Mouse (Mus musculus): ENCODE results near the gene Dleu7. TPM values are rescaled to one million over a fixed set of nuclear protein-coding genes. Genes with fewer than 3 reads are reported as not detected.

The Dleu7 gene
- total and polyA plus RNA-seq, 2 experiments: 0.05 TPM; not detected in 1

- WGBS: under 1% methylated on average over 62 of the region's 62 CpGs
- H3K9ac ChIP-seq (ENCODE audit: low read depth, low read length): peak overlapping the region; percentile 85
- no peaks in the 10 kb centered on the region for H3K27me3 ChIP-seq (ENCODE audit: control insufficient read depth, insufficient read depth, low read length)
- peak overlapping the region; percentile 82 for H3K27ac ChIP-seq (replicated peaks; ENCODE audit: insufficient read depth, low read depth, low read length)
- H3K4me1 ChIP-seq (ENCODE audit: control insufficient read depth, insufficient read depth, low read length): peaks cover 2% of the 10 kb centered on the region; the same call in 1 of the 2 replicates
- peak; percentile 62 for DNase-seq (ENCODE audit: extremely low read depth, low read depth, low spot score)
- no peaks in the 10 kb centered on the region for H3K36me3 ChIP-seq (ENCODE audit: control insufficient read depth, insufficient read depth, low read length)
- peaks cover 3% of the 10 kb centered on the region; the same call in 1 of the 2 replicates for H3K79me2 ChIP-seq (ENCODE audit: control insufficient read depth, insufficient read depth, low read length)
- TF ChIP-seq POLR2A (IDR thresholded peaks at IDR 0.05; ENCODE audit: extremely low read depth, insufficient read depth, low read length): peak; percentile 29; the same call in 1 of the 2 replicates
- TF ChIP-seq CTCF (IDR thresholded peaks at IDR 0.05; ENCODE audit: low read depth, low read length): no peak
- H3K4me3 ChIP-seq (ENCODE audit: insufficient read depth, low read depth, low read length): peak overlapping the region; percentile 94
Measured at GRCm38 (mm10) chr14:62331866-62332619, 39.2 kb upstream of the Dleu7 start.

- no peaks in the 10 kb centered on the region for H3K27me3 ChIP-seq (ENCODE audit: control insufficient read depth, insufficient read depth, low read length)
- no peak overlapping the region for H3K9ac ChIP-seq (ENCODE audit: low read depth, low read length)
- no peak for TF ChIP-seq POLR2A (IDR thresholded peaks at IDR 0.05; ENCODE audit: extremely low read depth, insufficient read depth, low read length)
- TF ChIP-seq CTCF (IDR thresholded peaks at IDR 0.05; ENCODE audit: low read depth, low read length): no peak
- H3K4me1 ChIP-seq (ENCODE audit: control insufficient read depth, insufficient read depth, low read length): peaks cover 2% of the 10 kb centered on the region; the same call in 1 of the 2 replicates
- WGBS: 23% methylated on average over 6 of the region's 6 CpGs
- DNase-seq (ENCODE audit: extremely low read depth, low read depth, low spot score): no peak
- H3K79me2 ChIP-seq (ENCODE audit: control insufficient read depth, insufficient read depth, low read length): peaks cover 3% of the 10 kb centered on the region; the same call in 1 of the 2 replicates
- H3K4me3 ChIP-seq (ENCODE audit: insufficient read depth, low read depth, low read length): no peak overlapping the region
- no peaks in the 10 kb centered on the region for H3K36me3 ChIP-seq (ENCODE audit: control insufficient read depth, insufficient read depth, low read length)
- H3K27ac ChIP-seq (replicated peaks; ENCODE audit: insufficient read depth, low read depth, low read length): no peak overlapping the region
Measured at GRCm38 (mm10) chr14:62331457-62331856, 38.6 kb upstream of the Dleu7 start.

GRCm38 (mm10) chr14:62329631-62330030 lies 36.8 kb upstream of the Dleu7 start:
- peaks cover 3% of the 10 kb centered on the region; the same call in 1 of the 2 replicates for H3K79me2 ChIP-seq (ENCODE audit: control insufficient read depth, insufficient read depth, low read length)
- TF ChIP-seq POLR2A (IDR thresholded peaks at IDR 0.05; ENCODE audit: extremely low read depth, insufficient read depth, low read length) (no peak), CTCF (IDR thresholded peaks at IDR 0.05; ENCODE audit: low read depth, low read length) (no peak)
- no peak overlapping the region for H3K9ac ChIP-seq (ENCODE audit: low read depth, low read length)
- no peaks in the 10 kb centered on the region for H3K27me3 ChIP-seq (ENCODE audit: control insufficient read depth, insufficient read depth, low read length)
- peaks cover 2% of the 10 kb centered on the region; the same call in 1 of the 2 replicates for H3K4me1 ChIP-seq (ENCODE audit: control insufficient read depth, insufficient read depth, low read length)
- DNase-seq (ENCODE audit: extremely low read depth, low read depth, low spot score): peak; percentile 73
- H3K36me3 ChIP-seq (ENCODE audit: control insufficient read depth, insufficient read depth, low read length): no peaks in the 10 kb centered on the region
- whole genome bisulfite sequencing: 31% methylated on average over 3 of the region's 3 CpGs
- no peak overlapping the region for H3K4me3 ChIP-seq (ENCODE audit: insufficient read depth, low read depth, low read length)
- H3K27ac ChIP-seq (replicated peaks; ENCODE audit: insufficient read depth, low read depth, low read length): no peak overlapping the region

GRCm38 (mm10) chr14:62328606-62329005 lies 35.8 kb upstream of the Dleu7 start:
- Histone ChIP-seq H3K4me1 (ENCODE audit: control insufficient read depth, insufficient read depth, low read length) (peaks cover 2% of the 10 kb centered on the region; the same call in 1 of the 2 replicates), H3K79me2 (ENCODE audit: control insufficient read depth, insufficient read depth, low read length) (peaks cover 3% of the 10 kb centered on the region; the same call in 1 of the 2 replicates), H3K4me3 (ENCODE audit: insufficient read depth, low read depth, low read length) (no peak overlapping the region), H3K27me3 (ENCODE audit: control insufficient read depth, insufficient read depth, low read length) (no peaks in the 10 kb centered on the region), H3K36me3 (ENCODE audit: control insufficient read depth, insufficient read depth, low read length) (no peaks in the 10 kb centered on the region), H3K27ac (replicated peaks; ENCODE audit: insufficient read depth, low read depth, low read length) (no peak overlapping the region), H3K9ac (ENCODE audit: low read depth, low read length) (no peak overlapping the region)
- TF ChIP-seq CTCF (IDR thresholded peaks at IDR 0.05; ENCODE audit: low read depth, low read length): no peak
- TF ChIP-seq POLR2A (IDR thresholded peaks at IDR 0.05; ENCODE audit: extremely low read depth, insufficient read depth, low read length): no peak
- peak; percentile 13 for DNase-seq (ENCODE audit: extremely low read depth, low read depth, low spot score)
- 50% methylated on average over 6 of the region's 6 CpGs for WGBS

- Histone ChIP-seq H3K9ac (ENCODE audit: low read depth, low read length) (no peak overlapping the region), H3K27ac (replicated peaks; ENCODE audit: insufficient read depth, low read depth, low read length) (no peak overlapping the region), H3K4me1 (ENCODE audit: control insufficient read depth, insufficient read depth, low read length) (no peaks in the 10 kb centered on the region), H3K27me3 (ENCODE audit: control insufficient read depth, insufficient read depth, low read length) (no peaks in the 10 kb centered on the region), H3K79me2 (ENCODE audit: control insufficient read depth, insufficient read depth, low read length) (no peaks in the 10 kb centered on the region), H3K36me3 (ENCODE audit: control insufficient read depth, insufficient read depth, low read length) (no peaks in the 10 kb centered on the region), H3K4me3 (ENCODE audit: insufficient read depth, low read depth, low read length) (no peak overlapping the region)
- no peak for TF ChIP-seq CTCF (IDR thresholded peaks at IDR 0.05; ENCODE audit: low read depth, low read length)
- TF ChIP-seq POLR2A (IDR thresholded peaks at IDR 0.05; ENCODE audit: extremely low read depth, insufficient read depth, low read length): no peak
- WGBS: 55% methylated on average over 2 of the region's 2 CpGs
- no peak for DNase-seq (ENCODE audit: extremely low read depth, low read depth, low spot score)
Measured at GRCm38 (mm10) chr14:62327171-62327570, 34.3 kb upstream of the Dleu7 start.

GRCm38 (mm10) chr14:62326026-62326425 lies 33.2 kb upstream of the Dleu7 start:
- Histone ChIP-seq H3K36me3 (ENCODE audit: control insufficient read depth, insufficient read depth, low read length) (no peaks in the 10 kb centered on the region), H3K4me1 (ENCODE audit: control insufficient read depth, insufficient read depth, low read length) (no peaks in the 10 kb centered on the region), H3K9ac (ENCODE audit: low read depth, low read length) (no peak overlapping the region), H3K27ac (replicated peaks; ENCODE audit: insufficient read depth, low read depth, low read length) (no peak overlapping the region), H3K27me3 (ENCODE audit: control insufficient read depth, insufficient read depth, low read length) (no peaks in the 10 kb centered on the region), H3K4me3 (ENCODE audit: insufficient read depth, low read depth, low read length) (no peak overlapping the region), H3K79me2 (ENCODE audit: control insufficient read depth, insufficient read depth, low read length) (no peaks in the 10 kb centered on the region)
- no peak for DNase-seq (ENCODE audit: extremely low read depth, low read depth, low spot score)
- no peak for TF ChIP-seq CTCF (IDR thresholded peaks at IDR 0.05; ENCODE audit: low read depth, low read length)
- no peak for TF ChIP-seq POLR2A (IDR thresholded peaks at IDR 0.05; ENCODE audit: extremely low read depth, insufficient read depth, low read length)
- WGBS: 76% methylated on average over 3 of the region's 3 CpGs
